Mouse (Mus musculus): ENCODE results near the gene Laptm5.

Laptm5 gene

DNA sequence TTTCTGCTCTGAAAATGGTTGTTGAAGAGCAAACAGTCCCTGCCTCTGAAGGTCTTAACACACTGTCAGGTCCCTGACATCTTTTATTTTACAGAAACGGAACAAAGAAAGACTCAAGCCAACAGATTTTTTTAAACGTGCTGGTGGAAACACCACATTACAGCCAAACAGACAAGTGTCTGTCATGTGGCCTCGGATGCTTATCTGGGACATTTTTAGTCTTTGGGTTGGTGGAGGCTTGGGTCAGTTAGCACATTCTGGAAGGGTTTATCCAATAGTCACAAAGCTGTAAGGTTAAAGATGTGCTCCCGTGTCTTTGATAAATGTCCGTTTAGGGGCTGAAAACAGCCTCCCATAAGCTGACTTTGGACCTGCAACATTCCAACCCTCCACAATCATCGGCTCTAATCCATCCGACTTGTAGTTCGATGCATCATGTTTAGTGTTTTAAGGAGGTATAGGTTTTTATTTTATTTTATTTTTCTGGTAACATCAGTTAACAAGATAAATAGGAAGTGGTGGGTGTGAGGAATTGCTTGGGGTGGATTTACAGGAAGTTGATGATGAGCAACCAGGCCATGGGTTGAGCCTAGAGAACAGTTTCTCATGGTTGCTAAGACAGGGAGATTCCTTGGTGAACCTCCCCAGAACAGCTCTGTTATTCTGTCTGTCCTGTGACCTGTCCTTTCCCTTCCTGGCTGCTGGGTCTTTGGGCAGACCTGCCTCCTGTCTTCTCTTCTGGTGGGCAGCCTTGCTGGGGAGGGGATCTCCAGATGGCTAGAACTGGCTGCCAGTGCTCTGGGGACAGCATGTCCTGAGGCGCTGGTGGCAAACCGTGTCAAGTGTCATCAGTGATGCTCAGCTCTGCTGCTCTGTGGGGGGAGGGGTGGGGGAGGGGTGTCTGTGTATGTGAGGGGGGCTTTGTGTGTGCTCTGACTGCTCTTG is 6.2 kb downstream of the Laptm5 start:
- in situ Hi-C loops (cut with MboI, MseI): loop anchor here (25.0 kb wide), 3 partner anchors 1143 to 1393 kb away; partner anchors contain the start of genes Gm10300 and Rab42

DNA sequence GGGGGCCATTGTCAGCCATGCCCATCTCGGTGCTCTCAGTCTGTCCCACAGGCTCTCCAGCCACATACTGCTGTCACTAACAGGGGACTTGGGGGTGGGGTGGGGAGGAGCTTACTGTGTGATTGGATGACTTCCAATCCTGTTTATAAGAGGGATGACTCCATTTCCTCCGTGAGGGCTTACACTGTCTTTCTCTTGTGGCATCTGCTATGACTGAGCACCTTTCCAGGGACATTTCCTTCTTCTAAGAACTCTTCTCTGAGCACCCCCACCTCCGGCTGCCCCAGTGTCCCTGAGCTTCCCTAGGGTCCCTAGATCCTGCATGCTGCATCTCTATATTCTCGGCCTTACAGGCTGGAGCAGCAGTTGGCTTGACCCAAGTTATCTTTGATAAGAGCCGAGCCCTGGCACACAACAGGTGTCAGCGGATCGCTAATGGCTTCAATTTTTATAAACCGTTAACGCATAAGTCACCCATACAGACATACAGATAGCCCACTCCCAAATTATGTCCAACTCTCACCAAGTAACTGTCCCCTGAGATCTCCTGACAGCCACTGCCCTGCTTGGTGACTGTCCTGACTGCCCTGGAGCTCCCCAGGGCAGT is 6.9 kb downstream of the Laptm5 start:
- in situ Hi-C loops (cut with MboI, MseI): loop anchor here (25.0 kb wide), 3 partner anchors 1142 to 1392 kb away; partner anchors contain the start of genes Gm10300 and Rab42

DNA sequence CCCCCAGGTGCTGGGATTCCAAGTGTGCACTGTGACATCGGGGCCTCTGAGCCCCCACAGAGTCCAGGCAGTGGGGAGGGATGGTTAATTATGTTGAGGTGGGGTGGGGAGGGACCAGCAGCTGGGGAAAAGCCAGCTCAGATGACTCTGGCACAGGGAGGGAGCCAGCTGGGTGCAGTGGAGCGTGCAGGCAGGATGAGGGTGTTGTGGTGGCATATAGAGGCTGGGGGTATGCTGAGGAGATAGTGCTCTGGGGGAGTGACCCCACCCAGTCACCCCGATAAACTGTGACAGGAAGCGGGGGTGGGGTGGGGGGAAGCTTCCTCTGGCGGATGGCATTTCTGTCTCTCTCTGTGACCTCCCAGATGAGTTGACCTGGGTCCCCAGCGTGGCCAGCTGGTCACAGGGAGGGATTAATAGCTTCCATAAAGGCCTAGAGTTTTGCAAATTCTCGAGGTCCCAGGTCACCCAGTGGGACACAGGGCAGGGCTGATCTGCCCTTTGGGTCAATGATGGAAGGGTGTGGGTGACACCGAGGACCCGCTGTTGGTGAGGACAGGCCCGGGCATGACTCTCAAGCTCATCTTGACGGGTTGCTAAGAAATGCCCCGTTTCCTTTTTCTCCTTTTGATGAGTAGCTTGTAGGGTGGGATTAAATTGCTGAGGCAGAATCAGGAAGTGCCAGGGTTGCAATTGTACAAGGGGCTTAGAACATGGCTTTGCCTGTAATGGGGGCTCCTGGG is 8.2 kb downstream of the Laptm5 start:
- in situ Hi-C loops (cut with MboI, MseI): loop anchor here (25.0 kb wide), 3 partner anchors 1141 to 1391 kb away; partner anchors contain the start of genes Gm10300 and Rab42

DNA sequence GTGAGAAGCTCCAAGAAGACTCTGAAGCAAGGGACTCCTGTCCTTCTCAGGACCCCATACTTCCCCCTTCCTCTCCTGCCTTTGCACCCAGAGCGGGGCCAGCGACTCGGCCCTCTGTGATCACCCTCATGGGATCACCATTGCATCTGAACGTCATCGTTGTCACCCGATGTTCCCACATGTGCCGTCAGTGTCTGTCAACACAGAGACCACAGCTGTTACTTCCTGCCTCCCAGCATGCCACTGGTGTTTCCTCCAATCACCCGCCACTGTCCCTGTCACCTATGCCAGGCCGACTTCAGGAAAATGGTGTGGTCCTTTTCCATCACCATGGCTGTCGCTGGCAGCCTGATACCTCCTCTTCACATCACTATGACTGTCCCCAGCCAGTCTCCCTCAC is 9.1 kb downstream of the Laptm5 start:
- in situ Hi-C loops (cut with MboI, MseI): loop anchor here (25.0 kb wide), 3 partner anchors 1140 to 1390 kb away; partner anchors contain the start of genes Gm10300 and Rab42

DNA sequence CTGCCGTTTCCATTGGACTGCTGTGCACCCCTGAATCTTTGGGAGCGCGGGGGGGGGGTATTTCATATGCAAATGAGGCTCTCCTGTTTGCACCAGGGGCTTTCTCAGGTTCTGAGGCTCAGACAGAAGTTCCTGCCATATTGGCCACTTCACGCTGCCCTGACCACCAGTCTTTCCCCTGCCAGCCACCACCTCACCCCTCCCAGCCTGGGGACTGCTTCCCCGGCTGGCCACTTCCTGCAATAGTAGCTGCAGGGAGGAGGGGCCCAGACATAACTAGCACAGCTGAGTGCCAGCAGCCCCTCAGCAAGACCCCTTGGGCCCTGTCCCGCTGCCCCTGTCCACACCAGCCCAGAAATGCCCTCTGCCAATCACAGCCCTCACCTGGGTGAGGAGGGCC is 13.3 kb downstream of the Laptm5 start:
- in situ Hi-C loops (cut with MboI, MseI): no loop called here

DNA sequence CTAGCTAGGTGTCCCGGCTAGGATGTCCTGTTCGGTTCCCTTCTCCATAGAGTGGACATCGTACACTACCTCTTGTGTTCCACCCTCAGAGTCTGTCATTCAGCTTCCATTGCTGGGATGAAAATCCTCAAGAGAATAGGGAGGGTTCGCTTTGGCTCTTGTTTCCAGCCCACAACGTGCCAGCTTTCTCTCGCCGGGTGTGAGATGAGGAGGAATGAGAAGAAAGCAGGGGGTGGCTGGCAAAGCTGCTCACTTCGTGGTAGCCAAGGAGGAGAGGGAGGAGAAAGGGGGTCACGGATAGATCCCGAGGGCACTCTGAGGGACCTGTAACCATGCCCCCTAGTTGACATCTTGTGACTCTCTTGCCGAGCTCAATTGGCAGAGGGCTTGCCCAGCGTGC is 14.9 kb downstream of the Laptm5 start:
- in situ Hi-C loops (cut with MboI, MseI): no loop called here

DNA sequence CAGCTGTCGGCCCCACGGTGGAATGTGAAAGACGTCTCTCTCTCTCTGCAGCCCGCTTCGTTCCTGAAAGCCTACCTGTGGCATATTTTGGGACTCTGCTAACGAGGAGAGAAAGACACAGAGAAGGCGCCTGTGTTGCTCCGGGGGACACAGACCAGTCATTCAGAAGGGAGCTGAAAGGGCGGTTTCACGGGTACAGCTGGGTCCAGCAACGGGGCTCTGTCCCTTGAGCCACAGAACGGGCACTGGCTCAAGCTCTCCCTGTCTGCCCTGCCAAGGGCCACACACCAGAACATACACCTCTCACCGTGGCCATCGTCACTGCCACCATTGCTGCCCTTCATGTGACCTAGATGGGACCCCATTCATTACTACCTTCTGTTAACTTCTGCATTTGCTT is 29.7 kb downstream of the Laptm5 start:
- in situ Hi-C loops (cut with MboI, MseI): no loop called here

DNA sequence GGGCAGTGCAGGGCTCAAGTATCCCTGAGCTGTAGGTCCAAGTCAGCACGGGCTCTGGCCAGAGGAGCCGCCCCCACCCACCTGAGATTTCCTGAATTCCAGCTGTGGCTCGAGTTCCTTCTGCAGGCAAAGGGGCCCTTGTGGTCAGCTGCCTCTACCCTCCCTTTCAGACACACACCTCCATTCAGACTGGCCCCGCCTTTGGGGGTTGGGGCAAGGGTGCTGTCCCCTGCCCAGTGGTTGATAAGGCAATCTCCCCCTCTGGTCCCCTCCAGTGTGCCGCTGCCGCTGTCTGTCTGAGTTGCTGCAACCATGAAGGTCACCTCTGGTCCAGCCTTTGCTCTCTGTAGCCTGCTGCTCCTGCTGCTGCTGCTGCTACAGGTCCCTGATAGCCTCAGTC is 31.2 kb downstream of the Laptm5 start, which contains the start of gene Matn1:
Matn1 (plus strand) TSS at position 274 of the 400 bp plus-strand sequence.
- in situ Hi-C loops (cut with MboI, MseI): no loop called here

DNA sequence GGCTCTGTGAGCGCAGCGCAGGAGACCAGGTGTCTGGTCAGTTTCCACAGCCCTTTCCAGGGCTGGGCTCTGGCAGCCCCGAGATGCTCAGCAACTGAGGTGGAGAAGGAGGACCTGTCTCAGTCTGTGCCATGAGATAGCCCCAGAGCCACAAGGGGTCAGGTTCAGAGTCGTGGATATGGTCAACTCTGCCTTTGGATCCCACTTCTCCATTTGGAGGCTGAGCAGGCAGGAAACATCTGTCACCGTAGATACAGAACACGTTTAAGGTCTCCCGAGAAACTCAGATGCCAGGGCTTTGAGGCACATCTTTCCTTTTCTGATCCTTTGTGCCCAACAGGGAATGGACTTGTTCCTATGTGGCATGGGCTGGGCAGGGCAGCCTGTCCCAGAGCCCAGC is 31.9 kb downstream of the Laptm5 start:
- in situ Hi-C loops (cut with MboI, MseI): loop anchor here (5.0 kb wide), 2 partner anchors 47 to 157 kb away; no protein-coding TSS in a partner anchor

DNA sequence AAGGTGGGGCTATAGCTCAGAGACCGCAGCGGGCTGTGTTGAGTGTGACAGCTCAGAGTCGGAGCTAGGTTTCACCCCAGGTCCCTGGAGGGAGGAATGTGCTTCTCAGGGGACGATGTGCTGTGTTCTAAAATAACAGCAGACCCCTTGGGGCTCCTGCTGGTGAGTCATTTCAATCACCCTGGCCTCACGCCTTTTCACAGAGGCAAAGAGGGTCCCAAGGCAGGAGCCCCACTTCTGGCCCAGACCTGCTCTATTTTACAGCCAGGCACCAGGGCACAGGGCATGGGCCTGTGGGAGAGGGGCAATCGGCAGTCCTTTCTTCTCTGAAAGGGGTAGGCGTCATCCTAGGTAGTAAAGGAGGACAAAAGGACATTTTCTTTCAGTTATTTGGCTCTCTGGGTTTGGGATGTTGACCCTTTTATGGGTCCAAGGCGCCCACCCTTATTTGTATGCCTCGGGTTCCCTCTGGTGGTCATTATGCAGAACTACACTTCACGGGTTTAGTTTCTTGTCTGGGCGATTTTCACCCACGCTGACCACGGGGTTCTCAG is 34.2 kb downstream of the Laptm5 start:
- in situ Hi-C loops (cut with MboI, MseI): loop anchor here (5.0 kb wide), 2 partner anchors 50 to 160 kb away; no protein-coding TSS in a partner anchor

DNA sequence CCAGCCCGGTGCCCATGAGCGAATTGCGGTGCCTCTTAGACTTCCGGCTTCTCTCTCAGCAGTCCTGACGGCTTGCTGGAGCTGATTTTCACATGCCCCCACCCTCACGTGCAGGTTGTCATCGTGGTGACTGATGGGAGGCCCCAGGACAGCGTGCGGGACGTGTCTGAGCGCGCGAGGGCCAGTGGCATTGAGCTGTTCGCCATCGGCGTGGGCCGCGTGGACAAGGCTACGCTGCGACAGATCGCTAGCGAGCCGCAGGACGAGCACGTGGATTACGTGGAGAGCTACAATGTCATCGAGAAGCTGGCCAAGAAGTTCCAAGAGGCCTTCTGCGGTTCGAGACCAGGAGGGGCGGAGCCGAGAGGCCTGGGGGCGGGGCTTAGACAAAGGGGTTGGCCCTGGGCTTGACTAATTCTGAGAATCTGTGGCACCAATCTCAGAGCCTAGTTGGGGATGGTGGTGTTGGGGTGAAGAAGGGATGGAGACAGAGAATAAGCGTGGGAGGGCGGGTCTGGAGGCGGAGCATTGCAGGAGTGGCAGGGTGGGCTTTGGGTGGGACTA is 37.0 kb downstream of the Laptm5 start:
- in situ Hi-C loops (cut with MboI, MseI): loop anchor here (5.0 to 25.0 kb wide), 3 partner anchors 53 to 187 kb away; no protein-coding TSS in a partner anchor

DNA sequence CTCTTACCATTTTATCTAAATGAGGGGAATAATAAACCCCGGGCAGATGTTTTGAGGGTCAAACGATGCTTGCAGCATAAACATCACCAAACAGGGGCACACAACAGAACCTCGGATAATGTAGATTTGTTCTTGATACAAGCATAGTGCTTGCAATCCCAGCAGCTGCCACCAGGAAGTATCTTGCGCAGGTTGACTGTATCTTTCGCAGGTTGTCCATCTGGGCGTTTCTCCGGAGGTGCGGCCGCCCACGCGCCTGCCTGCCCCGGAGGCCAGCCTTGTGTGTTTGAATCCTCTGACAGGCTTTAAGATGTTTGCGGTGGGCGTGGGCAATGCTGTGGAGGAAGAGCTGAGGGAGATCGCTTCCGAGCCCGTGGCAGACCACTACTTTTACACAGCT is 39.6 kb downstream of the Laptm5 start:
- in situ Hi-C loops (cut with MboI, MseI): loop anchor here (25.0 kb wide), 1 partner anchor 185 kb away; no protein-coding TSS in a partner anchor

DNA sequence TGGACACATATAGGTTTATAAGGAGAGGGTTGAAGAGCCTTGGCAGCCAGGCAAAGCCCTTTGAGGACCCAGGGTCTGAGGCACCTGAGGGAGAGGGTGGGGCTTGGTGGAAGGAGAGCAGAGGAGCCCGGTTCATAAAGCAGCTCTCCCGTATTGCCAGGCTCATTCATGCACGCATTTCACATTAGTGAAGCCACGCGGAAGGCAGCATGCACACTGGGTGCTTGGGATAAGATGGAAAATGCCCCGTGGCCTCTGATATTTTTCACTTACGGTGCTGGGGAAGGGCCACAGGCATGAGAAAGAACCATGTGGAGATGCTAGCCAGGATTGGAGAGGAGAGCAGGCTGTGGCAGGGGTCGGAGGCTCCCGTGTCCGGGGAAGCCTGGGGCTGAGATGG is 44.2 kb downstream of the Laptm5 start:
- in situ Hi-C loops (cut with MboI, MseI): loop anchor here (25.0 kb wide), 1 partner anchor 180 kb away; no protein-coding TSS in a partner anchor

DNA sequence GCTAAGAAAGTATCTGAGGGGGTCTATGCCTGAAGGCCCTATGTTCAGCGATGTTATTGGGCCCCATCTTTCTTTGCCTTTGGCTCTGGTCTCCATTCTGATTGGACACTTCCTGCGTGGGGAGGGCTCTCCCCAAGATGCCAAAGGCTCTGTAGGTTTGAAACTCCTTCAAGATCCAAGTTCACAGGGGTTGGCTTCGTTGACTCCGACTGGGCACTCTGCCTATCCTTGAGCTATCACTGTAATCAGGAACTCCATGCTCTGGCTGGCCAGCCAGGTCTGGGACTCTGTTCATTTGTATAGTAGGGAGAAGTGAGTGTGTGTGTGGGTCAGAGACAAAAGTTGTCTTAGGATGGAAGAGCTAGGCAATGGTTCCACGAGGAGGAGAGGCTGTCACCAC is 45.9 kb downstream of the Laptm5 start:
- in situ Hi-C loops (cut with MboI, MseI): loop anchor here (25.0 kb wide), 1 partner anchor 178 kb away; no protein-coding TSS in a partner anchor

DNA sequence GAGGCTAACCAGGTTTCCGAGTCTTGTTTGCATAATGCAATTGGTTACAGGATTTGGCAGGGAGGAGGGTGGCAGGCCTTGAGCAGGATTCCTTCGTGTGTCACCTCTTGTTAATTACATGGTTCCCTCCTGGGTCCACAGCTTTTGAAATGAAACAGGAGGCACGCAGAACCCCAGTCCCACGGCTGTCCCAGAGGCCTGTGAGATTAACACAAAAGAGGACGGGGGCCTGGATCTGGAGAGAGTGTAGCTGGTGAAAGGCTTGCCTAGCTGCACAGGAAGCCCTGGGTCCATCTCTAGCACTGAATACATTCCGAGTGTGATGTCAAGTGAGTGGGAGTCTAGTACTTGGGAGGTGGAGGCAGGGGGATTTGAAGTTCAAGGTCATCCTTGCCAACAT is 46.8 kb downstream of the Laptm5 start:
- in situ Hi-C loops (cut with MboI, MseI): loop anchor here (5.0 to 25.0 kb wide), 3 partner anchors 178 to 878 kb away; partner anchors contain the start of gene Ptpru

DNA sequence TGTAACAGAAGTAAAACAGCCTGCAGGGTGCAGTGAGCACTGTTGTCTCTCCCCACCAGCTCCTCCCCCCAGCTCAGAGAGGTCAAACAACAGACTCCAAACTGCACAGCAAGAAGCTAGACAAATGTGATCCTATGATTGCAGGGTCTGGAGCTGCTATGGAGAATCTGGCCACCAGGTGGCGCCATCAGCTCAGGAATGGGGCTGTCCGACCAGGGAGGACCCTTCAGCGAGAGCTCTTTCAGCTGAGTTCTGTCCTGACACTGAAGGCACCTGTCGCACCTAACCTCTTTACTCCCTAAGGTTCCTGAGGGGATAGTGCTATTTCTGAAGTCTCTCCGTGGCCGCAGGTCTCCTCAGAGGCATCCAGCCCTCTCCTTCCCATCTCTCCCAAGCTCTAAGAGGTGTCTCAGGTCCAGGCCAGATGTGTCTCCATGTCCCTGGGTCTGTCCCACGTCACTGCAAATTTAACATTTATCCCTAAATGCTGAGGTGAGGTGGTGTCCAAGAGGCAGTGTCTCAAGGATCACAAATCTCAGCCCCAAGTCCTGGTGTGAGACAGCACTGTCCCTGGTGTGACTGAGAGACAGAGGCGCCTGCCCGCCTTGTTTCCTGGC is 47.3 kb downstream of the Laptm5 start:
- in situ Hi-C loops (cut with MboI, MseI): loop anchor here (5.0 to 25.0 kb wide), 3 partner anchors 177 to 877 kb away; partner anchors contain the start of gene Ptpru

DNA sequence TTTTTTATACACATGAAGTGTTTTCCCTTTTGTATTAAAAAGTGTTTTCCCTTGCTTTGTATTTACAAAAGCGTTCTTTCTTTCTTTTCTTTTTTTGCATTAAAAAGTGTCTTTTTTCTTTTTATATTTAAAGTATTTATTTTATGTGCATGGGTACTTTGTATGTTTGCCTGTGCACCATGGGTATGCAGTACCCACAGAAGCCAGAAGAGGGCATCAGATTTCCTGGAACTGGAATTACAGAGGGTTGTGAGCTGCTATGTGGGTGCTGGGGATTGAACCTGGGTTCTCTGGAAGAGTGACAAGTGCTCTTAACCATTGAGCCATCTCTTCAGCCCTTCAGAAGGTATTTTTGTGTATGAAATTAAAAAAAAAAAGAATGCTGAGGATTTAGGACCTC is 58.4 kb downstream of the Laptm5 start:
- in situ Hi-C loops (cut with MboI, MseI): loop anchor here (25.0 kb wide), 1 partner anchor 166 kb away; no protein-coding TSS in a partner anchor

DNA sequence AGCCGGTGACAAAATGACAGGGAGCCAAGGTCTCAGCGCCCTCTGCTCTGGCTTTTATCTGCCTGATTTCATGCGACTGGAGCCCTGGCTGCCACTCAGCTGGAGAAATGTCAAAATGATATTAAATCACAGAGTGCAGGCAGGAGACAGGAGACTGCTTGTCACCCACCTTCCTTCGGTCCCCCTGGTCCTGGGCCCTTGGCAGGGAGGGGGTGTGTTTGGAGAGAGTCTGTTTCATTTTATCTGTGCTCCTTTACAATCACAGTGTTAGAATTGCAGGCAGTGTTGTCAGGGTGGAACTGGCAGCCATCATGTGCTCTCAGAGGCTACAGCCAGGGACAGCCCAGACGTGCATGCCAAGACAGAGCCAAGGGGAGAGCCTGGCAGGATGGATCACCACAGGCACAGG is 59.5 kb downstream of the Laptm5 start:
- in situ Hi-C loops (cut with MboI, MseI): loop anchor here (25.0 kb wide), 1 partner anchor 165 kb away; no protein-coding TSS in a partner anchor

DNA sequence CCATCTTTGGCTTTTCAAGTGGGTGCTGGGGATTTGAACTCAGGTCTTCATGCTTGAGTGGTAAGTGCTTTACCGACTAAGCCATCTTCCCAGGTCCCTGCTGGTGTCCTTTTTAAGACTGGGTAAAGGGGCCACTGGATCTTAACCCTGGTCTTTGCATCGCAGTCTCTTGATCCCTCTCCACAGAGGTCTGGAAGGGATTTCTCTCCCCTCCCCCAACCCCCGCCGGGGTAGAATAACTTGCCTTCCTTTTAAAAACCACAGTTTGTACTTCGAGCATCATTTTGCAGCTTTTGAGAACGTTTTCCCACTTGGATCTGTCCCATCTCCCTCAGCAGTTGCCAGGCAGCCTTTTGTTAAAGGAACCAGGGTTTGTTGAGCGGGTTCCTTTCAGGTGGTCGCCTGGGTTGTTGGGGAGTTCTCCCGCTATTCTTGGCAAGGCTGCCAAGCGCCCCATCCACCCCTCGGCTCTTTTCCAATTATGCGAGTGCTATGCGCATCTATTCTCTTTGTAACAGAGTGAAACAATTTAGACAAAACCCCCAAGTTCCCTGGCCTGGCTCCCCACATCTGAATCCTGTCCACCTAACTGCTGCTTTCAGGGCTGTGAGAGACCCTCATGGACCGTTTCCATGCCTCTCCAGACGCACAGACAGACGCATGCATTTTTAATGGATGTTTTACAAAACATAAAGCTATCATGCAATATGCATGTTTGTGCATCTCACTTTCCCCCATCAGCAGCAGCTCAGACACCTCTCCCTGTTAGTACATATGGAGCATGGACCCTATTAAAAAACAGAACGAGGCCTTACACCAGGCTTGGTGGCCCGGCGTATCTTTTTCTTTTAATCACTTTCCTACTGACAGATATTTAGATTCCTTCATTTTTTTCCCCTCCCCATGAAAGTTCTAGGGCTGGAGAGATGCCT is 60.7 kb downstream of the Laptm5 start:
- in situ Hi-C loops (cut with MboI, MseI): loop anchor here (25.0 kb wide), 1 partner anchor 164 kb away; no protein-coding TSS in a partner anchor
